In genomic region chr10:102451756-102452155, GRCm38 (mm10) we compare ENCODE assay signal across 9 mouse cellular contexts. TPM values are rescaled to one million over a fixed set of nuclear protein-coding genes. Genes with fewer than 3 reads are reported as not detected.
DNase-seq lines count a peak whose midpoint lies in the region; ATAC-seq lines count a peak whose summit lies in the region.
"Had no signal": no experiment of that assay in that cellular context is flagged by ENCODE, and none has a peak within 500 bp of the region (broad histone marks: within the 10 kb centered on the region; RNA-seq: fewer than 3 reads in every experiment).

No protein-coding gene starts in this region.

- WGBS in embryonic facial prominence, embryonic 10.5 days: 13% methylated on average over 7 of the region's 7 CpGs
- WGBS in hindbrain, embryonic 14.5 days: 11% methylated on average over 7 of the region's 7 CpGs
- 13% methylated on average over 7 of the region's 7 CpGs for WGBS in limb, embryonic 10.5 days
- 13% methylated on average over 7 of the region's 7 CpGs for WGBS in neural tube, embryonic 11.5 days

- no peak for ATAC-seq in hindbrain, embryonic 14.5 days (ENCODE audit: low FRiP score)
- ATAC-seq in neural tube, embryonic 11.5 days (ENCODE audit: insufficient read depth, low FRiP score, low TSS enrichment): peak; percentile 46; the same call in 1 of the 2 replicates

- H3K9ac ChIP-seq in hindbrain, embryonic 14.5 days: no peak overlapping the region
- no peak overlapping the region for H3K9ac ChIP-seq in neural tube, embryonic 11.5 days (ENCODE audit: low read length)
- H3K9ac ChIP-seq: heart, embryonic 13.5 days had no signal

- H3K4me3 ChIP-seq in embryonic facial prominence, embryonic 10.5 days: no peak overlapping the region
- no peak overlapping the region for H3K4me3 ChIP-seq in hindbrain, embryonic 14.5 days (replicated peaks; ENCODE audit: low read length)
- H3K4me3 ChIP-seq in limb, embryonic 10.5 days: no peak overlapping the region
- H3K4me3 ChIP-seq in neural tube, embryonic 11.5 days (ENCODE audit: low read depth, low read length): no peak overlapping the region
- H3K4me3 ChIP-seq: heart, embryonic 13.5 days had no signal

- H3K9me3 ChIP-seq in embryonic facial prominence, embryonic 10.5 days: no peaks in the 10 kb centered on the region
- H3K9me3 ChIP-seq in hindbrain, embryonic 14.5 days (ENCODE audit: control insufficient read depth, low read length): no peaks in the 10 kb centered on the region
- no peaks in the 10 kb centered on the region for H3K9me3 ChIP-seq in limb, embryonic 10.5 days (replicated peaks)
- H3K9me3 ChIP-seq in neural tube, embryonic 11.5 days (ENCODE audit: control insufficient read depth, low read length): no peaks in the 10 kb centered on the region
- H3K9me3 ChIP-seq: heart, embryonic 13.5 days had no signal

- no peaks in the 10 kb centered on the region for H3K27me3 ChIP-seq in embryonic facial prominence, embryonic 10.5 days (replicated peaks; ENCODE audit: low read depth, poor library complexity, severe bottlenecking)
- no peaks in the 10 kb centered on the region for H3K27me3 ChIP-seq in hindbrain, embryonic 14.5 days (ENCODE audit: control insufficient read depth, insufficient read depth, low read length)
- H3K27me3 ChIP-seq in limb, embryonic 10.5 days (ENCODE audit: low read depth, poor library complexity, severe bottlenecking): no peaks in the 10 kb centered on the region
- no peaks in the 10 kb centered on the region for H3K27me3 ChIP-seq in neural tube, embryonic 11.5 days (ENCODE audit: control insufficient read depth, insufficient read depth, low read length)
- H3K27me3 ChIP-seq: heart, embryonic 13.5 days had no signal

- no peaks in the 10 kb centered on the region for H3K4me1 ChIP-seq in embryonic facial prominence, embryonic 10.5 days
- H3K4me1 ChIP-seq in hindbrain, embryonic 14.5 days (replicated peaks; ENCODE audit: control insufficient read depth, insufficient read depth, low read length): no peaks in the 10 kb centered on the region
- no peaks in the 10 kb centered on the region for H3K4me1 ChIP-seq in limb, embryonic 10.5 days
- no peaks in the 10 kb centered on the region for H3K4me1 ChIP-seq in neural tube, embryonic 11.5 days (ENCODE audit: control insufficient read depth, insufficient read depth, low read length)
- H3K4me1 ChIP-seq: heart, embryonic 13.5 days had no signal

- no peak overlapping the region for H3K27ac ChIP-seq in embryonic facial prominence, embryonic 10.5 days (replicated peaks)
- no peak overlapping the region for H3K27ac ChIP-seq in hindbrain, embryonic 14.5 days
- H3K27ac ChIP-seq in limb, embryonic 10.5 days: no peak overlapping the region
- no peak overlapping the region for H3K27ac ChIP-seq in neural tube, embryonic 11.5 days (ENCODE audit: low read depth, low read length)
- H3K27ac ChIP-seq: heart, embryonic 13.5 days had no signal

- peak; percentile 10 for DNase-seq in ovary, postnatal 36 days (ENCODE audit: low spot score)
- DNase-seq in ovary, adult 18-20 months (ENCODE audit: low spot score): no peak
- peak; percentile 70 for DNase-seq in R1 (ENCODE audit: low read depth, low spot score)
- DNase-seq in embryonic facial prominence, embryonic 10.5 days (ENCODE audit: low spot score): peak; percentile 71
- DNase-seq in hindbrain, embryonic 14.5 days (ENCODE audit: low spot score): peak; percentile 85
- peak; percentile 67 for DNase-seq in limb, embryonic 10.5 days (ENCODE audit: low spot score)
- DNase-seq in neural tube, embryonic 11.5 days (ENCODE audit: low spot score): peak; percentile 69
- no peak for DNase-seq in T-cell, adult 2 months (ENCODE audit: low spot score)

- H3K36me3 ChIP-seq in embryonic facial prominence, embryonic 10.5 days (replicated peaks): no peaks in the 10 kb centered on the region
- H3K36me3 ChIP-seq in hindbrain, embryonic 14.5 days (replicated peaks; ENCODE audit: control insufficient read depth, insufficient read depth): no peaks in the 10 kb centered on the region
- no peaks in the 10 kb centered on the region for H3K36me3 ChIP-seq in limb, embryonic 10.5 days
- no peaks in the 10 kb centered on the region for H3K36me3 ChIP-seq in neural tube, embryonic 11.5 days (ENCODE audit: control insufficient read depth, insufficient read depth, low read length)
- H3K36me3 ChIP-seq: heart, embryonic 13.5 days had no signal

- no peak overlapping the region for H3K4me2 ChIP-seq in hindbrain, embryonic 14.5 days (replicated peaks)
- H3K4me2 ChIP-seq in neural tube, embryonic 11.5 days (ENCODE audit: low read depth): no peak overlapping the region
- H3K4me2 ChIP-seq: heart, embryonic 13.5 days had no signal

RNA-seq across cellular contexts. Expression of gene Nts, which starts 38.5 kb away (rescaled TPM):
- 0.31 TPM in 2 replicates for polyA plus RNA-seq in embryonic facial prominence, embryonic 10.5 days (2016; fragmentation: Nextera tagmentation; extraction: Ambion mirVana)
- 8.1 and 8.7 TPM in 2 replicates for polyA plus RNA-seq in hindbrain, embryonic 14.5 days (2014; fragmentation: Nextera tagmentation; extraction: Ambion mirVana)
- polyA plus RNA-seq in limb, embryonic 10.5 days (2016; fragmentation: Nextera tagmentation; extraction: Ambion mirVana): 0.34 and 0.39 TPM in 2 replicates
- polyA plus RNA-seq in neural tube, embryonic 11.5 days (2014; fragmentation: Nextera tagmentation; extraction: Ambion mirVana): 0.24 and 0.26 TPM in 2 replicates

Comparison
In these comparisons a context has a peak if more than half of its experiments do, and no peak if none do; other contexts are left out.
1. DNase-seq: peak in ovary, postnatal 36 days (single experiment), R1 (single experiment), embryonic facial prominence, embryonic 10.5 days (single experiment), hindbrain, embryonic 14.5 days (single experiment), limb, embryonic 10.5 days (single experiment) and neural tube, embryonic 11.5 days (single experiment); none in ovary, adult 18-20 months (single experiment) and T-cell, adult 2 months (single experiment).